Mouse (Mus musculus) lung, postnatal 10 days (tissue): ENCODE data around the gene Olfr1133.
"Not testable (repeated sequence)": the region's sequence is repeated elsewhere in the genome, so short reads cannot be mapped to it uniquely, and the experiment has no call there.

ENCODE experiments used
- DNase-seq: peaks from one replicate; pipeline ENCODE4 v3.0.0; 2021

Olfr1133 gene

DNA sequence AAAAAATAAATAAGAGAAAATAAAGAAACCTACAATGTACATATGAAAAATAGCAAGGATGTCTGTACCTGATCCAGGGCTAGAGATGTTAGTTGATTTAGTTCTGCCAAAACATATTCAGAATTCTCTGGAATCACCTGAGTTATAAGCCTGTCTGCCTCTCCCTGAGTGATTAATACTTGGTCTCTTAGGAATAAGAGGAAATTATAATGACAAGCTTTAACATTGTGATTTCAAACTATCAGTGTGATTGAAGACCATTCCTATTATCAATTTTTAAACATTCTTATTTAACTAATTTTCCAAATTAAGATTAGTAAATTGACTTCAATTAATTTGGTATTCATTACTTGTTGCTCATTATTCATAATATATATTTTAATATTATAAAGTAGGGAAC, at the start of gene Olfr1133:
Olfr1133 (minus strand) TSS at position 101 of the 400 bp plus-strand sequence.
- no peak for DNase-seq

DNA sequence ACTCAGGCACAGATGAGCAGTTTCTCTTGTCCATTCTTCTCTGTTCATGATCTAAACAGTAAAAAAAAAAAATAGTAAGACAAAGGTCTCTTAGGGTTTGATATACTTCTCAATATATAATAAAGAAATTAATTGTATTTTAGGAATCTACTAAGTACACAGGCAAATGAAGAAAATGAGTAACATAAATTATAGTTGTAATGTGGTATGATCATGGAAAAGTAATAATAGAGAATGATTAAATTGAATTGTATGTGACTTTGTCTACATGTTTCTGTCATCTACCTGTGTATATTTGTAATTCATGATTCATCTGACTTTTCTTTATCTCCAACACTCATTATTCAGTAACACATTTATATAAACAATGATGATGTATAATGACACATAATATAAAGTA, 46.7 kb upstream of the Olfr1133 start, which contains the start of gene Olfr1136:
Olfr1136 (minus strand) TSS at position 101 of the 400 bp plus-strand sequence.
- no peak for DNase-seq

DNA sequence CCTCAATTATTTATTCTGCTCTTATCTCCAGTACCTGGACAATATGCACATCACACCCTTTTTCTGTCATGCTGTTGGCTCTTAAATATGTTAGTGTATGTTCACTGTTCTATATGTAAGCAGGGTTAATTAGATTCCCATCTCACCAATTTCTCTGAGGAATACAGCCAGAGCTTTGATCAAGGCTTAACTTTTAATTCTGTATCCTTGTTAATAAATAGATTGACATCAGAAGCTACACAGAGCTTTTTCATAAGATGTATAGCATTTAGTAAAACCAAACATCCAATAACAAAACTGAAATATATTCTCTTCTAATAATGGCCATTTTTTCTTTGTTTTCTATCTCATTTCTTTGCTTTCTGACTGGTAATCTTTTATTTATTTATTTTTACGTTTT, 26.4 kb upstream of the Olfr1133 start, which contains the start of gene Olfr1135:
Olfr1135 (minus strand) TSS at position 101 of the 400 bp plus-strand sequence.
- DNase-seq: no peak

DNA sequence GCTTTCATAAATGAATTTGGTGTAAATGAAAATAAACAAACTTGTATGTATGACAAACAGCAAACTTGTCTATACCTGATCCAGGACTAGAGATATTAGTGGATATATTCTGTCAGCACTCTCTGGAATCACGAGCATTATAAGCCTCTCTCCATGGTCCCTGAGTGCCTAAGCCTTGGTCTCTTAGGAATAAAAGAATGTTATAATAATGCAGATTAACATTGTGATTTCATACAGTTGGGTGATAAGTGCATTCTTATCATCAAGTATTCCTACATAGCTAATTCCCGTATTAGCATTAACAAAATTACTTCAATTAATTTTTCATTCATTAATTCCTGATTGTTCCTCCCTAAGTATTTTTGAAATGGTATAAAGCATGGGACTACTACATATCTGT, 11.2 kb upstream of the Olfr1133 start, which contains the start of gene Olfr1134:
Olfr1134 (minus strand) TSS at position 101 of the 400 bp plus-strand sequence.
- no peak for DNase-seq

DNA sequence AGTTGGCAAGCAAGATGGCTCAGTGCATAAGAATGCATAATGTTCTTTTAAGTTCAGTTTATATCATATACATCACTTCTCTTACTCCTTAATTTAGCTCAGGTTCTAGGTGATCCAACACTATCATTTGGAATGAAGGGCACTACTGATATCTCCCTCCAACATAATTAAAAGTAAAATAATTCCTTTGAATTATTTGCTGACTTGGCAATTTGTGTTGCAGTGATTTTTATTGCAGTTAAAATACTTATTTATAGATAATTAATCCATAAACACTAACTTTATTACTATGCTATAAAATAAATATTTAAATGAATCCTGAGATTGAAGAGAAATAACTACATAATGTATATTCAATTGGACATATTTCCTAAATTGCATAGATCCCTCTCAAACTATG, 4.7 kb downstream of the Olfr1133 start:
- DNase-seq: no peak

DNA sequence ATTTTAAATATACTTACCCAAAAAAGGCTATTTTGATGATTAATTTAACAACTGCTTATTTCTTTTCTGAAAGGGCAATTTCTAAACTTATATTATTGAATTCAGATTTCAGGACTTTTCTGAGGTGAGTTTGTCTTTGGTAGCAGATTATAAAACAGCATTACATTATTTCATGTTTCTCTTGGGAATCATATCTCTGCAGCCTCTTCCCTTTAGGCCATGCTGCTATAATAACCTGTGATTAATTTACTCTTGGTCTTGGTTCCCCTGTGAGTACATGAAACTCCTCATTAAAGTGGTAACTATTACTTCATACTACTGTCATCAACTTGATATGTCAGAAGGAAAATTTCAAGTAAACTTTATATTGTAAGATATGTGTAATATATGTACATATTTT, 9.7 kb downstream of the Olfr1133 start, which contains the start of gene Olfr1132:
Olfr1132 (minus strand) TSS at position 101 of the 400 bp plus-strand sequence.
- no peak for DNase-seq

DNA sequence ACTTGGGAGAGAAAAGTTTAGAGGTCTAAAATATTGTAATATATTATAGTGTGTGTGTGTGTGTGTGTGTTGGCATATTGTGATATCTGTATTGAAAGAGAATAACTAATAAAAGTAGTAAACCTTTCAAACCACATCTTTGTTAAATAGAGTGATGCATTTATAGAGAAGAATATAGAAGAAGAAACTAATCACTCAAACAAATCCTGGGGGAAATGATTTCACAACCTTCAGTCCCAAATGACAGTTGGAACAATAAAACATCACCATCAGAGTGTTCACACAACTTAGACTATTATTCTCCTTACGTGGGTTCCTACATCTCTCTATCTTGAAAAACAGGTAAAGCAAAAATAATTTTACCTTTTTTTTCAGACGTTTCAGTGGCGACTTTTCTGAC, 20.4 kb downstream of the Olfr1133 start, which contains the start of gene Olfr1131:
Olfr1131 (plus strand) TSS at position 301 of the 400 bp plus-strand sequence.
- no peak for DNase-seq

DNA sequence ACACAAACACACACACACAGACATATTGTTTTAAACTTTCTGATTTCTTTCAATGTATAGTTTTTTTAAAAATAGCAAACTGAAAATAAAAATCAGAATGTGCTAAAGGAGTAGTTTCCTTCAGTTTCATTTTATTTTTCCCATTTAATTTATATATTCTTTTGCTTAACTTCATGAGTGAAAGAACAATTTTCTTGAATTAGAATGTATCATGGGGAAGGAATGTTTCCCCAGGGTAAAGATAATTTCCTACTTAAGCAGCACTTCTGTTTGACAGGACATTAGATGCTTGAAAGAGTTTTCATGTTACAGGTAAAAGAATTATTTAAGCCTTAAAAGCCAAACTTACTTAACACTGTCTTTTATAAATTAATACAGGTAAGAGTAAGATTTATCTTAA, 41.3 kb downstream of the Olfr1133 start, which contains the start of gene Olfr1130:
Olfr1130 (plus strand) TSS at position 301 of the 400 bp plus-strand sequence.
- not testable (repeated sequence) for DNase-seq
